Mouse (Mus musculus) frontal cortex, adult (tissue): ENCODE data around the gene Card6.

Source experiments
- ATAC-seq: cut with Nextera tagmentation; 2 replicates; pipeline ENCODE4 v1.9.2; 2017; ENCODE audit warnings: mild to moderate bottlenecking, moderate library complexity, mixed read lengths; ENCODE audit not compliant: low TSS enrichment

Gene Card6

DNA sequence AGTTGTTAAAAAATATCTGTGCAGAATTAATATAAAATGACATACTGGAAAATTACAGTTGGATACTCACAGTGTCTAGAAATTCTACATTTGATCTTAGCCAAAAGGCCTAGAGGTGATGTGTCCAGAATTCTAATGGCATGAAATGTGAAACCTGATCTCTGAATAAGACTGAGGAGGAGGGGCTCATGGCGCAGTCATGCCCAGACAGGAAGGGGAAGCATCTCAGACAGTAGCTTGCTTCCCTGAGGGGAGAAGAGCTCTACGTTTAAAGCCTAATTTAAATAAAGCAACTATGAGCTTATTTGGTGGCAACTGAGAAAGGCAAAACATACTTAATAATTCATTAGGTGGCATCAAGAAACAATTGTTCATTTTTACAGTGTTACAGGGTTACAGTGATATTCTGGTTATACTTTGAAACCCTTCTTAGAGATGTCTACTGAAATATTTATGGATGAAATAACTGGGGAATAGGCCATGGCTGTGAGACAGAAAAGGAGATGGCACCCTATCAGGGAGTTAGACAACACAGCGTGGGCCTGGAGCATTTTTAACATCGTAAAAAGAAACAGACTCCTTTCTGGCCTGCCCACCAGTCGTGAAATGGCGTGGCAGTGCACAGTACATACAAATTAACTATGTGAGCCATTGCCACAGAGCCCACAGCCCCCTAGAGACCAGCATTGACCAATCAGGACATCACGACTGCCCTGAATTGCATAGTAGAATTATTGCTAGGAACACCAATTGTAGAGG is 19.3 kb downstream of the Card6 start:
- ATAC-seq: no peak

DNA sequence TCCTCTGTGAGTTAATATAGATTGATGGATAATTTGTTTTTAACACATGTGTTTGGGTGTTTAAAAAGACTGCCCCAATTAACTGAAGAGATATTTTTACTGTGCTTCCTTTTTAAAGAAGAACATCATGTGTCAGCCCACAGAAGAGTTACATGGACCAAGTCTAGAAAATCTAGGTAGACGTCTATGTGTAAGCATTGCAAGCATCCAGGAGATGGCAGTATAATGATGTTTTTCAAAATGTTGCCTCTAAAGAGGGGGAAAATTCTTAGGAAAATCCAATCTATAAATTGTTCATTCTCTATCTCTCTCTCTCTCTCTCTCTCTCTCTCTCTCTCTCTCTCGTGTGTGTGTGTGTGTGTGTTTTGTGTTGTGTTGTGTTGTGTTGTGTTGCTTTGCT is 22.2 kb downstream of the Card6 start:
- peak; percentile 82 for ATAC-seq

DNA sequence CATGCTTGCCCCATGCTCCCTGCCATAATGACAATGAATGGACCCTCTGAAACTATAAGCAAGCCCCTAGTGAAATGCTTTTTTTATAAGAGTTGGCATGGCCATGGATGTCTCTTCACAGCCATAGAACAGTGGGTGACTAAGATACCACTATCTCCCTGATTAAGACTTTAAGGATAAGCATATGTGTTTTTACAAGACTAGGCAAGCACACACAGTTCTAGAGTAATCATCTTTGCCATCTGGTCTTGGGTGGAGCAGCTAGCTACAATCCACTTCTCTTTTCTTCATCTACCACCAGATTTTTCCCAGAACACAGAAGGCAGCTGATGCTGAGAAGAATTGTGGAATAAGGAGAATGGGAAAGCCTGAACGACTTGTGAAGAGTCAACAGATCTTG is 27.1 kb downstream of the Card6 start:
- peak; percentile 38; the same call in 1 of the 2 replicates for ATAC-seq

DNA sequence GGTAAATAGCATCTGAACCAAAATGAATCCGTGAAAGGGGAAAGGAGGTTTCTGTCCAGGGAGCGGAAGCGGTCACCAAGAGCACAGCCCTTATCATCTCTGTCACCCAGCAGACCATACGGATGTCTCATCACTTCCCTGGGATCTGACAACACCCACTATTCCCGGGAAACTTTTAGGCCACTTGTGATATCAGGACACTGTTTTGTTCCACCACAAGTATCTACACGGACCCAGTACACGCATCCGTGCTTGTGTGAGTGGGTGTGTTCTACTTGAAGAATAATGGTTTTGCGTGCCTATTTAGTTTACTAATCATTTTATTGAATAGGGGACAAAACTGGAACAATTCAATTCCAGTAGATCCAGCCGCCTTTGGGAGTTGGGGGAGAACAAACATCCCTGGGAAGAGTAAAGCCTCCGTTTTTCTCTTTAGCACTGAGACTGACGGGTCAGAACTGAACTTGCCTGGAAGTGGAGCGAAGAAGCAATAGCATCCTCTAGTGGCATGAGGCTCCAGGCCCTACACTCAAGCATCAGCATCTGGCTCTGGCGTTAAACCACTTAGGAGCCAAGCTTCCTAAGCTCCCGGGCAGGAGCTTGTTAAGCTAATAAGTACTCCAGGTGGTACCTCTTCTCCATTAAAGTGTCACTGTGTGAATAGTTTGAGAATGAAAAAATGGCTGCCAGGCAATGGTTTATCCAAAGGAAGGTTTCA is 39.4 kb downstream of the Card6 start:
- ATAC-seq: peak; percentile 99

DNA sequence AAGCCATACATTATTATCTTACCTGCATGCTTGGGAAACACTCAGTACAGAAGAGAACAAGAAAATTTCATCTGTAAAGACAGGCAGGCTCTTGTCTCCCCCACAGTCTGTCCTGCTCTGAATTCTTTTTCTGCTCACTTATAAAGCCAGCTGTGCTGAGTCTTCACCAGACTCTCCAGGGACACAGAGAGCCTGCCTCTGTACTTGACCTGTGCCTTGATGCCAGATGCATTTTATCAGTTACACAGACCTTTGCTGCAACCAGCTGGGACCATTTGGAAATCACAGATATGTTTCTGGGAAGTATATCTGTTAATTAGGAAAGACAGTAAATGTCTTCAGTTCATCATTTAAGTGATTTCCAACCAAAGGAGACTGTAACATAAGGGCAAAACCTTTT is 44.7 kb downstream of the Card6 start, which contains the start of gene C7:
TSS of gene C7 (minus strand) at position 106 of the 400 bp plus-strand sequence.
- ATAC-seq: no peak
